Mouse (Mus musculus): ENCODE measurements at regions not wholly inside any gene's neighbourhood (a gene's known extent, or its start where the extent isn't known, plus 50 kb on each side); places are given as distances from the start of the nearest gene placed in this dataset.

DNA sequence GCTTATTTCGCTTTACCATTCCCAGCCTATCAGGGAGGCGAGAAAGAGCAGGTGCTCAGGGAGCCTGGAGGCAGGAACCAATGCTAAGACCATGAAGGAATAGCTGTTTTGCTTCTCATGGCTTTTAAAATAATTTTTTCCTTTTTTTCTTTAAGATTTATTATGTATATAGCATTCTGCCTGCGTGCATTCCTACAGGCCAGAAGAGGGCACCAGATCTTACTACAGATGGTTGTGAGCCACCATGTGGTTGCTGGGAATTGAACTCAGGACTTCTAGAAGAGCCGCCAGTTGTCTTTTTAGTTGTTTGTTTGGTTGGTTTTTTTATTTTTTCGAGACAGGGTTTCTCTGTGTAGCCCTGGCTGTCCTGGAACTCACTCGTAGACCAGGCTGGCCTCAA, 113.6 kb upstream of the Armc2 start:
- no peak for DNase-seq (ENCODE audit: low spot score in 2 of 2)

GRCm38 (mm10) chr10:42131298-42131697, 113.1 kb upstream of the Armc2 start:
- no peak for DNase-seq (ENCODE audit: low spot score in 2 of 2)

DNA sequence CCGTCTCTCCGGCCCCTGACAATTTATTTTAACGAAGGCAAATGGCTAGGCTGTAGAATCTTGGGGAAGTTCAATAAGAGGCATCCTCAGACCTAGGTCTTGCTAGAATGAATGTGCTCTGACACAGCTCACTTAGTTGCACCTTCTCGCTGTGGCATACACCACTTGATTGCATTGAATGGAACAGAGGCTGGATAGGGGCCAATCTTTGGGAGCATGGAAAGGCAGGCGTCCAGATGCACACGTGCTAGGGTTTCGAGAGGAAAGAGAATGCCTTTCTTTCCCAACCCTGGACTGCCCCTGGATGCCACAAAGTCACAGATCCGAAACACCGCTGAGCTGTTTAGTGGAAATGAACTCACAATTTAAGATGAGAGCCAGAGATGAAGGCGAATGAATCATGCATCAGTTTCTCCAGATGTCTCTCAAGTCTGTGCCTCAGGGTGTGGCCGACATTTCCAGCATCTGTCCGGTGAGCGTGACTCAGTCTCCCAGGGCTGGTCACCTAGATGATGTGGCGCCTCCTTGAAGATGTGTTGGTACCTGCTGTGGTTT, 109.7 kb upstream of the Armc2 start:
- DNase-seq (ENCODE audit: low spot score in 2 of 2), result no peak

DNA sequence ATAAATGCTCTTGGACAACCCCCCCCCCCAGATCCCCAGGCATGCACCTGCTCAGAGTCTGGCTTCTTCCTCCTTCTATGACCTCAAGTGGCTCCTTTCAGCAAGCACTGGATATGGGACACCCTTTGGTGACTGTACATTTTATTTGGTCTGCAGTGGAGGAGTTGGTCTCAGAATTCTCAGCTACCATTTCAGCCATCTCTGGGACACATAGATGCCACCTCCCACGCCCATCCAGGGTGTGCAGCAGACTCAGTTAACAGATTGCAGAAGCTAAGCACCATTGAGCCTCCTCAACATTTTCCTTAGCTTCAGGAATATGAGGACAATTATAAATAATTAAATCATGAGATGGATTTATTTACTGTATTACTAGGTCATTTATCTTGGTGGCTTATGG, 108.6 kb upstream of the Armc2 start:
- peak; percentile 23 to 35 for DNase-seq (ENCODE audit: low spot score in 2 of 2)

DNA sequence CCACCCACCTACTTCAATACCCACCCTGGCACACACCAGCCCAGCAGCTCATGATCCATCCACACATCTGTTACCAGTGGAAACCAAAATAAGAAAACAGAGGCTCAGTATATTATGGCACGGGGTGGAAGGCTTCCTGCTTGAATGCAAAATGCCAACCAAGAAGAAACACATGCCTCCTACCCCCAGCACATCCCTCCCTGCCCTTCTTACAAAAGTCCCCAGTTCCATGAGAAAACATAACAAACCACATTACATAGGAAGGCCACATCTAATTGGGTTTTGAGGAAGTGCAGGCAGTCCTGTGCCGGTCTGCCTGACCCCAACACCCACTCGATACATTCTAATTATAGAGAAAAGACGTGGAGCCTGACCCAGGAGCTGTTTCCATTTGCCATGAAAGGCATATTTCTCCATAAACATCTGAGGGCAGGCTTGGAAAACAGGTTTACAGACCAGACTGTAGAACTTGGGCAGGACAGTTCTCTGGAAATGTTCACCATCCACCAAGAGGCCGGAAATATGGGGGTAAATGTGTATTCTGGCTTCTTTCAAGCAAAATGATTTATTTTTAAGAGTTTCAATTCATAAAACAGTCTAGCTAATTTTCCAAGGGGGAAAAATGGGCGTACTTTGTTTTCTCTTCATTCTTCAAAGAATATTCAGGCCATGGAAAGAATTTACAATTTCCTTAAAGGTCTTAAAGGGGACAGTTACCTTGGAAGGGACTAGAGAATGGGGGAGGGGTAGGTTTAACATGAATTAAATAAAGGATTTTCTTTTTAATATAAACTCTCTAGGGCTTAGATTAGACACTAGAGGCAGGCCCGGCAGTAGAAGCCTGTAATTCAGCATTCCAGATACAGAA, 104.8 kb upstream of the Armc2 start:
- DNase-seq (ENCODE audit: low spot score in 2 of 2), result no peak

GRCm38 (mm10) chr10:42121984-42122383, 103.7 kb upstream of the Armc2 start:
- no peak for DNase-seq (ENCODE audit: low spot score in 2 of 2)

GRCm38 (mm10) chr10:42119326-42119725, 101.1 kb upstream of the Armc2 start:
- DNase-seq (ENCODE audit: low spot score in 2 of 2), result no peak

- DNase-seq (ENCODE audit: low spot score in 2 of 2), result no peak
These were observed 100.3 kb upstream of the Armc2 start for GRCm38 (mm10) chr10:42118361-42119188.

- no peak for DNase-seq (ENCODE audit: low spot score in 2 of 2)
These were observed 99.3 kb upstream of the Armc2 start for GRCm38 (mm10) chr10:42117523-42117922.

DNA sequence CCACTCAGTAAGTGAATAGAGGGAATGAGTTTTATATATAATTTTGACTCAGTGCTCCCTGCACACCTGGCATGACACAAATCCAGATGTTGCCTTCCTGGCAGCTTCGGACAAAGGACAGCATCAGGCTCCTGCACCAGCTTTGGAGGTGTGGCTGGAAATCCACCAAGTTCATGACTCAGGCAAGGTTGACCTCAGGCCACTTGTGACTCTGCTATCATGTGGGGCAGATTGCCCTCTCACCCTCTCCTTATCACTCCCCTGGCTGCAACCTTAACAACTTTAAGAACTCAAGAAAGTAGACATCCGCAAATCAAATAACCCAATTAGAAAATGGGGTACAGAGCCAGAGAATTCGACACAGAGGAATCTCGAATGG, 97.7 kb upstream of the Armc2 start:
- no peak for DNase-seq (ENCODE audit: low spot score in 2 of 2)

DNA sequence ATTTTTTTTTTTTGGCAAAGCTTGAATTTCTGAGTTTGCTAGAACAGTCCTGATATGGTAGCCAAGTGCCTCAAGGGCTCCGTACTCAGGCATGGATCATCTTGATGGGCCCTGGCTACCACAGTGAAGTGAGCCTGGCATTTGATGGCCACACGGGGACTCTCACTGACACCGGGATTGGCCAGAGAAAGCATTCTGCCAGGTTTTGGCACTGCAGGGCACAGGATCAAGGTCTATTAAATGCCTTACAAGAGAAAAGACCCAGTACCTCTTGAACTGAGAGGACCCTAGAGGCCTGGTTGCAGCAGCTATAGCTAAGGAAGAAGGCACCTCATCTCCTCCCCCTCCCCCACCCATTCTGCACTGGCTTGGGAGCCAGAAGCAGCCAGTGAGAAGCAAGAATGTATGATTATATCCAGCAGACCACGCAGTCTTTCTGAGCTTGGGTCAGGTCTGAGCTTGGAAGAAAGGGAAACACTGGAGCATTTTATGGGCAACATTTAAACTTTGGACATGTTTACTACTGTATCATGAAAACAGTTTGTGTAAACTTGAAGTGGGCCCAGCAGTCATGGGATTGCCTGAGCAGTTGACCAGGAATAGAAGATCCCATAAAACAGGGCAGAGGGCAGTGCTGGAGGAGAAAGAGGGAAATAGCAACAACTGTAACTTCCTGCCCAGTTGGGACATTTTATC, 97.1 kb upstream of the Armc2 start:
- no peak for DNase-seq (ENCODE audit: low spot score in 2 of 2)

GRCm38 (mm10) chr10:42110704-42111103, 92.5 kb upstream of the Armc2 start:
- no peak for DNase-seq (ENCODE audit: low spot score in 2 of 2)

DNA sequence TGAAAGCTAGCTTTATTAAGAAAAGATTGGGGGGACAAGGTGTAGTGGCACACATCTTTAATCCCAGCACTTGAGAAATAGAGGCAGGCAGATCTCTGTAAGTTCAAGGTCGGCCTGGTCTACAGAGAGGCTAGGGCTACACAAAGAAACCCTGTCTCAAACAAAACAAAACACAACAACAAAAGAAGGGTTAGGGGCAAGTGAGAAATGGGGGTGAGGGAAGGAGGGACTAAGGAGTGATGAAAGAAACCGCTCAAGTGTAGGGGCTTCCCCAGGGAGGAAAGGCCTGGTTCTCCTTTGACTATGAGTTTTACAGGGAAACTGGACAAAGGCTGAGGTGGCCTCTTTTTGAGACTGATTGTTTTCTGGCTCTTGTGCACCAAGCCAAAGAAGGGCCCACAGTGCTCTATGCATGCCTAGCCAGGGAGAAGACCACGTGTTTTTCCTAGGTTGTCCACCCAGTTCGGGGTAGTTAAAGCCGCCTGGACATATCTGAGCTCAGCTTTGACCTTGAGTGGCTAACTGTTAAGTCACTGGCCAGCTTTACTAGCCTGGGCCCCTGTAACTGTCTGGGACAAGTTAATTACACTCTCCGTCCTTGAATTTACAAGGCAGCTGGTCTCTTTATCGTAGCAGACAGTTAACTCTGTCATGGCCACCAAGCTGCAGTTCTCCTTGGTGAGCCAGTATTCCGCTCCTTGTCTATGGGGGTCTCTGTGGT, 90.2 kb upstream of the Armc2 start:
- DNase-seq (ENCODE audit: low spot score in 2 of 2), result no peak

DNA sequence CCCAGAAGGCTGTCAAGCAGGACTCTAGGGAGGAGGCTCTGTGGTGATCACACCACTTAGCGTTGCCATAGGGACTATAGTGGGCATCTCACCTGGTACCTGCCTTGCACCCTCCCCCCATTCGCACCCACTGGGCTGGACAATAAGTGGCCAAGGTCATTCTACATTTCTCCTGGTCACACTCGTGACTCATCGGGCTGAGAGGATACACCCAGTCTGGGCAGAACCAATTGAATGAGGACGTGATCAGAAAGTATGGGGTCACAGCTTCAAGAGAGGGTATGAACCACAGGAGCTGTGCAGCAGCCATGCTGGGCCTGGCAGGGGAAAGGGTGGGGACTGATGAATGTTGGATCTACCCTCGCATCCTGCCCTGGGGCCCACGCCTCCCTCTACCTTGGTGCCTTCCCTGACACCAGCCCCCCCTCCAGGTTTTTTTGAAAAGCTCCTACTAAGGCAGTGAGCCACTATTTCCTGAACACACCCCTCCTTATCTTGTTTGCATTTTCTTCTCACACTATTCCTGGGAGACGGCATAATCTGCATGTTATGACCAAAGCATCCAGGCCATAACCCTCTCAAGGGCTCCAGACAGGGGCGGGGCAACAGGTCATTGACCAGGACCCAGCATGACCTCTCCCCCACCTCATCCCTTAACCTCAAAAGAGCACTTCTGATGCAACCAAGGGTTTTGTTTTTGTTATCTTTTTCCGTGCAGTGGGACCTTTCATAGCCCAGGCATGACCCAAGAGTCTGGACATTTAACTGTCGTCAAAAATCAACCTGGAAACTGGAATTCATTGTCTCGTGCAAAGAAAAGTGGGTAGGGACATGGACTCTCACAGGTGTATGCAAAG, 89.4 kb upstream of the Armc2 start:
- DNase-seq (ENCODE audit: low spot score in 2 of 2), result no peak

GRCm38 (mm10) chr10:42106611-42107010, 88.4 kb upstream of the Armc2 start:
- DNase-seq (ENCODE audit: low spot score in 2 of 2), result no peak

GRCm38 (mm10) chr10:42105083-42105482, 86.8 kb upstream of the Armc2 start:
- DNase-seq (ENCODE audit: low spot score in 2 of 2), result no peak

DNA sequence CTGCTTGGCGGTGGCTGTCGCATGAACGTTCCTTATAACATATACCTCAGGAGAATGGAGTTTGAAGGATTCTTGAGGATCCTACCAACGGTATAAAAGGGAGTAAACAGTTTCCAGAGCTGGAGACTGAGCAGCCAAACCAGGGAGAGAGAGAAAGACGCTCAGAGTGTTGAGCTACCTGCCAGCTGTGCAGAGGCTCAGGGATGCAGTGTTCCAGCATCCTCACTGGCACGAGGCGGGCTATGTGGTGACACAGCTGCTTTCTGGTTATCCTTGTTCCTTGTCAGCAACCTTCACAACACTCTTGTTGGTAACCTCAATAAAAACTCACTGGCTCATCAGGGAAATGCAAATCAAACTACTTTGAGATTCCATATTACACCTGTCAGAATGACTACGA, 84.1 kb upstream of the Armc2 start:
- DNase-seq (ENCODE audit: low spot score in 2 of 2), result no peak

GRCm38 (mm10) chr10:42101096-42101495, 82.9 kb upstream of the Armc2 start:
- no peak for DNase-seq (ENCODE audit: low spot score in 2 of 2)

- DNase-seq (ENCODE audit: low spot score in 2 of 2), result no peak
These were observed 78.7 kb upstream of the Armc2 start for GRCm38 (mm10) chr10:42096924-42097323.

DNA sequence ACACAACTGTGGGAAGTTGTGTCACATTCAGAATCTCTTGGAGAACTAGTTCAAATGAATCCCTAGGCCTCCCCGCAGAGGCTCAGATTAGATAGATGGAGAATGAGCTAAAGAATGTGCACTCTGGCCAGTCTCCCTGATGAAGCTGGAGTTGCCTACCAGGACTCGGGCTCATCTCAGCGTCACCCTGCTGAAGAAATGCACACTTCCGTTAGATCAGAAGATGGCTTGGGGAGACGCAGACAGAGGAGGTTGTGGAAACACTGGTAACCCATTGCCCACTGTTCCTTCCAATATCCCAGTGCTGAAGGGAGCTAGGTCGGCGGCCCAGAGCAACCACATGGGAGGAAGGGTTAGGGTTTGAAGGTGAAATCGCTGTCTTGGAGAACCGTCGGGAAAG, 77.7 kb upstream of the Armc2 start:
- DNase-seq (ENCODE audit: low spot score in 2 of 2), result no peak

All from left cerebral cortex, adult 18-20 months (tissue).